Mouse (Mus musculus) embryonic facial prominence, embryonic 10.5 days (tissue): Measurements from ENCODE around the gene Otulin. TPM values are rescaled to one million over a fixed set of nuclear protein-coding genes. Genes with fewer than 3 reads are reported as not detected.

Source experiments
- DNase-seq: peaks from one replicate; pipeline ENCODE4 v3.0.0-alpha.2; 2017; ENCODE audit warnings: low spot score
- H3K27ac ChIP-seq: fragments of 300-500 bp; sonication (generic); replicated peaks from 2 replicates; pipeline ENCODE4 v1.5.1; 2016; ENCODE audit warnings: mild to moderate bottlenecking
- H3K27me3 ChIP-seq: fragments of 300-500 bp; sonication (generic); replicated peaks from 2 replicates; pipeline ENCODE4 v1.6.1; 2016; ENCODE audit warnings: low read depth, mild to moderate bottlenecking; ENCODE audit not compliant: poor library complexity, severe bottlenecking
- H3K36me3 ChIP-seq: fragments of 300-500 bp; sonication (generic); replicated peaks from 2 replicates; pipeline ENCODE4 v1.6.1; 2016; ENCODE audit warnings: mild to moderate bottlenecking, moderate library complexity
- H3K4me1 ChIP-seq: fragments of 300-500 bp; sonication (generic); 2 replicates; pipeline ENCODE4 v1.6.1; 2016
- H3K4me3 ChIP-seq: fragments of 300-500 bp; sonication (generic); 2 replicates; pipeline ENCODE4 v1.5.1; 2016; ENCODE audit warnings: mild to moderate bottlenecking, moderate library complexity
- H3K9me3 ChIP-seq: fragments of 300-500 bp; sonication (generic); 2 replicates; pipeline ENCODE4 v1.6.1; 2016; ENCODE audit warnings: mild to moderate bottlenecking
- WGBS: fragments of 180-500 bp; shearing (Covaris S2); methylation state at CpG from one replicate; pipeline ENCODE4 v1.1.7; 2016; 5-methylcytosine and 5-hydroxymethylcytosine counted together
- microRNA-seq: library from miRNA; unstranded; fragments of <30 nt; microRNA quantifications from one replicate; pipeline ENCODE4, GENCODE M21; 2017
- polyA plus RNA-seq: library from polyadenylated mRNA; unstranded; fragments of >200 nt; fragmentation: Nextera tagmentation; extraction: Ambion mirVana; gene quantifications from 2 replicates; pipeline ENCODE4 v1.2.1, GENCODE M21; 2016

Otulin gene
- polyA plus RNA-seq, 1 experiment from 2014 or later = 27.7 TPM

GRCm38 (mm10) chr15:27497300-27497997 lies 133.0 kb downstream of the Otulin start:
- Histone ChIP-seq H3K27ac (peak overlapping the region; percentile 37), H3K9me3 (no peaks in the 10 kb centered on the region), H3K27me3 (no peaks in the 10 kb centered on the region), H3K4me1 (peaks cover 37% of the 10 kb centered on the region), H3K4me3 (no peak overlapping the region), H3K36me3 (no peaks in the 10 kb centered on the region)
- DNase-seq = no peak
- 65% methylated on average over 7 of the region's 7 CpGs for WGBS

GRCm38 (mm10) chr15:27496596-27497299 lies 133.7 kb downstream of the Otulin start:
- WGBS = 77% methylated on average over 11 of the region's 11 CpGs

GRCm38 (mm10) chr15:27495981-27496401 lies 134.5 kb downstream of the Otulin start:
- no peak overlapping the region for H3K4me3 ChIP-seq
- no peaks in the 10 kb centered on the region for H3K27me3 ChIP-seq
- 57% methylated on average over 5 of the region's 5 CpGs for WGBS
- no peak for DNase-seq
- H3K36me3 ChIP-seq = no peaks in the 10 kb centered on the region
- 0 out of 2 replicates have a peak overlapping the region, but pooled peaks have one; percentile 31 for H3K27ac ChIP-seq
- no peaks in the 10 kb centered on the region for H3K9me3 ChIP-seq
- peaks cover 35% of the 10 kb centered on the region for H3K4me1 ChIP-seq

More at GRCm38 (mm10) chr15:27496596-27497299, 133.7 kb downstream of the Otulin start:
- DNase-seq = no peak
- Histone ChIP-seq H3K4me3 (no peak overlapping the region), H3K27me3 (no peaks in the 10 kb centered on the region), H3K9me3 (no peaks in the 10 kb centered on the region), H3K36me3 (no peaks in the 10 kb centered on the region), H3K4me1 (peaks cover 35% of the 10 kb centered on the region), H3K27ac (peak overlapping the region; percentile 37)

GRCm38 (mm10) chr15:27493516-27493915 lies 137.0 kb downstream of the Otulin start:
- 54% methylated on average over 10 of the region's 10 CpGs for WGBS
- no peak for DNase-seq
- Histone ChIP-seq H3K36me3 (no peaks in the 10 kb centered on the region), H3K27me3 (no peaks in the 10 kb centered on the region), H3K4me3 (no peak overlapping the region), H3K9me3 (no peaks in the 10 kb centered on the region), H3K27ac (no peak overlapping the region), H3K4me1 (peaks cover 36% of the 10 kb centered on the region)

GRCm38 (mm10) chr15:27492734-27493133 lies 137.8 kb downstream of the Otulin start:
- H3K4me1 ChIP-seq = peaks cover 40% of the 10 kb centered on the region

More at GRCm38 (mm10) chr15:27492734-27493133, 137.8 kb downstream of the Otulin start:
- no peak overlapping the region for H3K27ac ChIP-seq
- no peaks in the 10 kb centered on the region for H3K27me3 ChIP-seq
- no peak overlapping the region for H3K4me3 ChIP-seq
- H3K36me3 ChIP-seq = no peaks in the 10 kb centered on the region
- DNase-seq = no peak
- WGBS = 63% methylated on average over 1 of the region's 1 CpGs
- H3K9me3 ChIP-seq = no peaks in the 10 kb centered on the region

Small RNA genes within 50 kb of the gene (microRNA-seq; reads per million reads assigned to microRNA genes)
- not detected for gene Mir7117

Other genes with a start within 250 kb of the Otulin start
- 5.9 and 6.2 TPM in 2 replicates for gene Ank, start 164.0 kb downstream of the Otulin start, polyA plus RNA-seq
- 6.8 and 7.9 TPM in 2 replicates for gene Otulinl, start 50.9 kb upstream of the Otulin start, polyA plus RNA-seq